Mouse (Mus musculus): ENCODE measurements around the gene Acox1.

The Acox1 gene

GRCm38 (mm10) chr11:116198639-116199531 is at the start of gene Acox1, which contains the start of gene Ten1:
Acox1 (minus strand) TSS chr11:116199045.
Ten1 (plus strand) TSS chr11:116198855.
- peak; percentile 92 to 97 for DNase-seq (ENCODE audit: low spot score in 2 of 2)

- DNase-seq (ENCODE audit: low spot score in 2 of 2), result no peak
Observed at GRCm38 (mm10) chr11:116247502-116248222, 48.8 kb upstream of the Acox1 start.

GRCm38 (mm10) chr11:116245616-116246015 is 46.8 kb upstream of the Acox1 start:
- no peak for DNase-seq (ENCODE audit: low spot score in 2 of 2)

GRCm38 (mm10) chr11:116244580-116244979 is 45.7 kb upstream of the Acox1 start:
- DNase-seq (ENCODE audit: low spot score in 2 of 2), result no peak

GRCm38 (mm10) chr11:116241744-116242235 is 42.9 kb upstream of the Acox1 start:
- DNase-seq (ENCODE audit: low spot score in 2 of 2), result no peak

- DNase-seq (ENCODE audit: low spot score in 2 of 2), result no peak
Observed at GRCm38 (mm10) chr11:116239797-116240196, 41.0 kb upstream of the Acox1 start.

- DNase-seq (ENCODE audit: low spot score in 2 of 2), result peak in 1 of 2 experiments; percentile 39
Observed at GRCm38 (mm10) chr11:116237742-116238395, 39.0 kb upstream of the Acox1 start, which contains the start of gene Evpl. Evpl (minus strand) TSS chr11:116238077.

- DNase-seq (ENCODE audit: low spot score in 2 of 2), result no peak
Observed at GRCm38 (mm10) chr11:116234901-116235300, 36.1 kb upstream of the Acox1 start.

- DNase-seq (ENCODE audit: low spot score in 2 of 2), result no peak
Observed at GRCm38 (mm10) chr11:116232427-116232826, 33.6 kb upstream of the Acox1 start.

- DNase-seq (ENCODE audit: low spot score in 2 of 2), result no peak
Observed at GRCm38 (mm10) chr11:116228699-116229098, 29.9 kb upstream of the Acox1 start.

GRCm38 (mm10) chr11:116226414-116226813 is 27.6 kb upstream of the Acox1 start:
- peak; percentile 81 to 97 for DNase-seq (ENCODE audit: low spot score in 2 of 2)

GRCm38 (mm10) chr11:116222740-116223059 is 23.9 kb upstream of the Acox1 start:
- no peak for DNase-seq (ENCODE audit: low spot score in 2 of 2)

GRCm38 (mm10) chr11:116221931-116222739 is 23.3 kb upstream of the Acox1 start:
- no peak for DNase-seq (ENCODE audit: low spot score in 2 of 2)

- DNase-seq (ENCODE audit: low spot score in 2 of 2), result peak; percentile 51 to 80
Observed at GRCm38 (mm10) chr11:116219885-116220284, 21.0 kb upstream of the Acox1 start.

- DNase-seq (ENCODE audit: low spot score in 2 of 2), result peak; percentile 53 to 68
Observed at GRCm38 (mm10) chr11:116218737-116219400, 20.0 kb upstream of the Acox1 start.

GRCm38 (mm10) chr11:116218263-116218662 is 19.4 kb upstream of the Acox1 start:
- no peak for DNase-seq (ENCODE audit: low spot score in 2 of 2)

- peak in 1 of 2 experiments; percentile 61 for DNase-seq (ENCODE audit: low spot score in 2 of 2)
Observed at GRCm38 (mm10) chr11:116216549-116216948, 17.7 kb upstream of the Acox1 start.

GRCm38 (mm10) chr11:116215991-116216390 is 17.1 kb upstream of the Acox1 start:
- DNase-seq (ENCODE audit: low spot score in 2 of 2), result no peak

- peak; percentile 51 to 78 for DNase-seq (ENCODE audit: low spot score in 2 of 2)
Observed at GRCm38 (mm10) chr11:116215181-116215580, 16.3 kb upstream of the Acox1 start.

GRCm38 (mm10) chr11:116213877-116214510 is 15.1 kb upstream of the Acox1 start:
- DNase-seq (ENCODE audit: low spot score in 2 of 2), result no peak
